Mouse (Mus musculus): ENCODE data around the gene Cypt14.
"Not testable (repeated sequence)": the region's sequence is repeated elsewhere in the genome, so short reads cannot be mapped to it uniquely, and the experiment has no call there.

Gene Cypt14

DNA sequence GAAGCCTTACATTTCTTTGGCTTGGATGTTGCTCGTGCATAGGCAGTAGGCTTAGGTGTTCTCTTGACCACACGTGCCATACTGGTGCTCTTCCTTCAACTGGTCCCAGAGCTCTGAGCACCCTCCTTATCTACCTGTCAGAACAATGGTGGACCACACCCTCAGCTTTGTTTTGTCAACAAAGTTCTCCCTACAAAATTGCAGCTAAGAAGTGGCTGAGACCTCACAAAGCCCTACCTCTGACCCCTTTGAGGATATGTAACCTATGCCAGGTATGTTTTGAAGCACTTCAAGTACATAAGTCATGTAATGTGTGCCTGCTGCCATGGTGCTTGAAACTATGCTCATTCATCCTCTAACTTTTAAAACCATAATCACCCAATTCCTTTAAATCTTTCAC, at the start of gene Cypt14:
Cypt14 (minus strand) TSS at position 101 of the 400 bp plus-strand sequence.
- not testable (repeated sequence) for DNase-seq (ENCODE audit: low read depth in 2 of 2, low spot score in 2 of 2)
